Mouse (Mus musculus) bone marrow, adult 2 months (tissue): ENCODE data around the gene Zdhhc14. TPM values are rescaled to one million over a fixed set of nuclear protein-coding genes. Genes with fewer than 3 reads are reported as not detected.
A peak's percentile ranks its signal among the peaks of the same experiment; 100 is the strongest.

ENCODE experiments used
- H3K27ac ChIP-seq: fragments of 200-500 bp; 2 replicates; pipeline ENCODE4 v1.5.1; 2012; ENCODE audit warnings: low read depth, mild to moderate bottlenecking, control low read depth, inconsistent platforms, low read length; ENCODE audit not compliant: control insufficient read depth, poor library complexity, insufficient read depth
- H3K4me1 ChIP-seq: fragments of 200-500 bp; 2 replicates; pipeline ENCODE4 v1.6.1; 2011; ENCODE audit warnings: low read length; ENCODE audit not compliant: control insufficient read depth, insufficient read depth
- H3K4me3 ChIP-seq: fragments of 200-500 bp; replicated peaks from 2 replicates; pipeline ENCODE3; 2011; ENCODE audit warnings: mild to moderate bottlenecking, low read depth, low read length, control low read depth; ENCODE audit not compliant: control insufficient read depth
- CTCF ChIP-seq: fragments of 200-500 bp; IDR thresholded peaks from 2 replicates; pipeline ENCODE4 v1.5.1; 2011; ENCODE audit warnings: low read length, control low read depth; ENCODE audit not compliant: control insufficient read depth, insufficient read depth
- POLR2A ChIP-seq: fragments of 200-500 bp; IDR thresholded peaks from 2 replicates; pipeline ENCODE4 v1.6.1; 2011; ENCODE audit warnings: low read depth, mild to moderate bottlenecking, control low read depth, low read length, borderline replicate concordance; ENCODE audit not compliant: control insufficient read depth
- whole genome bisulfite sequencing: fragments of 180-500 bp; shearing (Covaris S2); methylation state at CpG from one replicate; pipeline ENCODE4 v1.1.7; 2018; 5-methylcytosine and 5-hydroxymethylcytosine counted together
- polyA plus RNA-seq: library from polyadenylated mRNA; stranded (reverse); fragments of >200 nt; gene quantifications from 2 replicates; pipeline ENCODE4 v1.2.4, GENCODE M21; 2011; ENCODE audit warnings: low replicate concordance; ENCODE audit not compliant: missing spikeins, insufficient read depth, insufficient read length

The Zdhhc14 gene
- polyA plus RNA-seq, 1 experiment, result 22.3 TPM

- H3K27ac ChIP-seq, result no peak overlapping the region; the same call in 1 of the 2 replicates
- peaks cover 24% of the 10 kb centered on the region for H3K4me1 ChIP-seq
- TF ChIP-seq POLR2A, result no peak
- TF ChIP-seq CTCF, result no peak
- no peak overlapping the region for H3K4me3 ChIP-seq
- 79% methylated on average over 7 of the region's 7 CpGs for WGBS
Measured at GRCm38 (mm10) chr17:5800824-5801560, 308.6 kb downstream of the Zdhhc14 start.

DNA sequence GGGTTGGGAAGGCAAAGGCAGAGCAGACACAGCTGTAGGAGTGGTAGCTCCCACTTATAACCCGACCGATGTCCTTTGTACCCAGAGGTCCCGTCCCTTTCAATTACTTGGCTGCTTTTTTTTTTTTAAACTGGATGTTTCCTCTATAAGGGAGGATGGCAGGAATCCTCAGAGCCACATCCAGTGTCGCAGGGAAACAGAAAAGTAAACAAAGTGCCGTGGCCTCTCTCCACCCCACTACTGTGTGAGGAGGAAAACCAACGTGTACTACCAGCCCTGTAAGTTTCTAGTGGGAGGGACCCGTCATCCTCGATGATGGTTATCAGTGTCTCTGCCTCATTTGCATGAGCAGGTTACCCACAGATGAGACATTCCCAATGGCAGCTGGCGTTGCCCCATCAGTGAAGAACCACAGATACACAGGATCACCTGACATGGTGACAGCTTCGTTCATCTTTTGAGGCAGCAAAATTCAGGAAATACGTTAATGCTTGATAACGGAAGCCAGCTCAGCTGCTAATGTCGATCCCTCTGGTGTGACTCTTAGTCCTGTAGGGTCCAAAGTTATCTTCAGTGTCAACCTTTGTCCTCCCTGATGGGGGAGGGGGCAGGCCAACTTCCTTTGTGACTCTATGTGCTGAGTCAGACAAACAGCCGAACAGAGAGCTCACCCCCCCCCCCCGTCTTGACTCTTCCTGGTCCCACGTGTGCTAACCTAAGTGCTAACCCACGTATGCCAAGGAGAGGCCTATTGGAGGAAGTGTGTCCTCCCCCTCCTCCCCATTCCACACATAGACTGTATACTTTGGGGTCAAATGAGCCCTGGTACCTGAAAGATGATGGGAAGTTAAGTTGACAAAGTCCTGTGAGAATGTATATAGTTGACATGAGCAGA, 309.7 kb downstream of the Zdhhc14 start:
- H3K27ac ChIP-seq, result peak overlapping the region; percentile 66; the same call in 1 of the 2 replicates
- no peak for TF ChIP-seq POLR2A
- no peak for TF ChIP-seq CTCF
- peaks cover 24% of the 10 kb centered on the region for H3K4me1 ChIP-seq
- H3K4me3 ChIP-seq, result no peak overlapping the region
- 17% methylated on average over 17 of the region's 17 CpGs for WGBS

- peaks cover 26% of the 10 kb centered on the region for H3K4me1 ChIP-seq
- no peak overlapping the region for H3K4me3 ChIP-seq
- peak overlapping the region; percentile 74; the same call in 1 of the 2 replicates for H3K27ac ChIP-seq
- TF ChIP-seq POLR2A, result no peak
- no peak for TF ChIP-seq CTCF
- 15% methylated on average over 5 of the region's 5 CpGs for WGBS
Measured at GRCm38 (mm10) chr17:5802656-5802955, 310.2 kb downstream of the Zdhhc14 start.

Other genes with a start within 250 kb of the Zdhhc14 start
- not detected in 2 replicates for gene Ldhal6b, start 73.8 kb upstream of the Zdhhc14 start, polyA plus RNA-seq
- gene Tmem242, start 52.3 kb upstream of the Zdhhc14 start, polyA plus RNA-seq, result 22.8 and 33.6 TPM in 2 replicates